Mouse (Mus musculus) testis, adult 2 months (tissue): ENCODE measurements around the gene Serp2.

Source experiments
- CTCF ChIP-seq: fragments of 200-500 bp; IDR thresholded peaks from 2 replicates; pipeline ENCODE4 v1.5.1; 2012; ENCODE audit warnings: low read depth, mild to moderate bottlenecking, inconsistent platforms, low read length, moderate library complexity; ENCODE audit not compliant: control insufficient read depth, insufficient read depth, insufficient replicate concordance
- POLR2A ChIP-seq: fragments of 200-500 bp; IDR thresholded peaks from 2 replicates; pipeline ENCODE4 v1.6.1; 2012; ENCODE audit warnings: low read depth, mild to moderate bottlenecking, inconsistent platforms, low read length, moderate library complexity; ENCODE audit not compliant: control insufficient read depth

DNA sequence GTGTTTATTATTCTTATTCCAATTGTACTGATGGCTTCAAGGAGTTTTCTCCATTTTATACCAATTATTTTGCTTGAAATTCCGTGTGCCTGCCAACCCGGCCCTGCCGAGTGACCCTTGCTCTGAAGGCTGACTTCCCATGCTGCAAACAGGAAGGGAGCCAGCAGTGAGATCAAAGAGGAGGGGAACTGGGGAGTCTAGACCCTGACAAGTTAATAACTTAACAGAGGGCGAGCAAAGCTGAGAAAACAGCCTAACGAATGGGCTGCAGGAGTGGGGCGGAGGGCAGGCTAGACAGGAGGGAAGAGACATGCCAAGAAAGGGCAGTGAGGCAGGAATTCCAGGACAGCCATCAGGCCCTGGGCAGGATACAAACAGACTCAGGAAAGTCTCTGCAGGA lies 19.8 kb downstream of the Serp2 start:
- no peak for TF ChIP-seq CTCF
- TF ChIP-seq POLR2A = no peak
